Mouse (Mus musculus): ENCODE data around the gene Rassf7.
"Not testable (repeated sequence)": the region's sequence is repeated elsewhere in the genome, so short reads cannot be mapped to it uniquely, and the experiment has no call there.

The Rassf7 gene

DNA sequence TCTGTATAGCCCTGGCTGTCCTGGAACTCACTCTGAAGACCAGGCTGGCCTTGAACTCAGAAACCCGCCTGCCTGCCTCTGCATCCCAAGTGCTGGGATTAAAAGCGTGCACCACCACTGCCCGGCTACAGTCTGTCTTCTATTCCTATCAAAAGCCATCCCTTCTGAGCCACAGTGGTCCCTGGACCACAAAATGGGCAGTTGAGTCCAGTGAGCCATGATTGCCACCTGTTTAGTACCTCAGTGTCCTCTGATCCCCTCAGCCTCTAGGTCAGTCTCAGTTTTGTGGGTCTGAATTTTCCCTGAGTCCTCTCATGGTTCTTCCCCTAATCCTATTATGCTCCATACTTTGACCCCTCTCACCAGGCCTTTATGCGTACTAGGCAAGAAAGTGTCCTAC, 12.1 kb downstream of the Rassf7 start:
- no peak for DNase-seq

DNA sequence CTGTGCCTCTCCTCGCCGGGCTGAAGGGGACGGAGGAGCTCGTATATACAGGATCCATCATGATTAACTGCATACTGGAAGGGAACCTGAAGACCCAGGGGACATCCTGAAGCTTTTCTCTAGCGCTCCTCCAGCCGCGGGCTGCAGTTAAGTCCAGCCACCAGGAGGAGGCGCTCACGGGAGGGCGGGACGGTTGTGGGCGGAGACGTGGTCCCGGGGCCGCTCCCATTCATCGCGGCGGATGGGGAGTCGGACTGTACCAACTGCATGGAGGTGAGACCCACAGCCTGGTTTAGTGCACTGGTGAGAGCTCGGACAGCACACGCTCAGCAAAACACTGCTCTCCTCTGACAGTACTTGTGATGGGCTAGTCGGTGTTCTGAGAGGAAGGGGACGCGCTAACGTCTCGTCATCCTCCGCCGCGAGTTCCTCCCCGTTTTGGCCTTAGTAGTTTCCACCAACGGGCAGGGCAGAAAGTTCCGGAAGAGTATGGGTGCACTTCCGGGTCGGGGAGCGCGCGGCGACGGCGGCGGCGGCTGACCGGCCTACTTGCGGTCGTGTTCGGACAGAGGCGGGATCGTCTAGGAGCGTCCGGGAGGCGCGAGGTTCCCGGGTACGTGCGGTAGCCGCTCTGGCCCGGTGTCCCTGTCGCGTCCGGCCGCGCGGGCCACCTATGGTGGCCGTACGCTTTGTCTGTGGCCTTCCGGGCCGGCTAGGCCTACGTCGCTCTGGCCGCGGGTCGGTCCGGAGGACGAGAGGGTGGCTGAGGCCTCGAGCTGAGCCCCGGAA, 12.8 kb downstream of the Rassf7 start, which contains the start of gene Phrf1:
Gene Phrf1, plus strand, starts transcription at position 506 of the 789 bp plus-strand sequence.
- DNase-seq, result peak; percentile 92

DNA sequence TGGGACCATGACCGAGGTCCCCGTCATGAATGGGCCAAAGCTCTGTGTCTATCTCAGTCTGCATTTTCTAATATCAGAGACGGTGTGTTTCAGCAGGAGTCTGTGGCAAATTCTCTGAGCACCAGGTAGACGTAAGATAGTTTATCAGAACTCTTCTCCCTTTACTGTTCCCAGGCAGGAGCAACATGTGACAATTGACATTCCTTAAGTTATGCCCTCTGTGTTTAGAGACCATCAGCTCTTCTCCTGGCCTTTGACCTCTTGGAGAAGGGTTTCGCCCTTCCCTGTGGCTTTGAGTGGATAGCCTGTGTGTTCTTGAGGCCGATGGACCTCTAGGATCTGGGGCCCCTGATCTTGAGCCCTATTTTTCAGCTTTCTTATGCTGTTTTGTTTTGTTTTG, 14.0 kb downstream of the Rassf7 start:
- DNase-seq, result no peak

DNA sequence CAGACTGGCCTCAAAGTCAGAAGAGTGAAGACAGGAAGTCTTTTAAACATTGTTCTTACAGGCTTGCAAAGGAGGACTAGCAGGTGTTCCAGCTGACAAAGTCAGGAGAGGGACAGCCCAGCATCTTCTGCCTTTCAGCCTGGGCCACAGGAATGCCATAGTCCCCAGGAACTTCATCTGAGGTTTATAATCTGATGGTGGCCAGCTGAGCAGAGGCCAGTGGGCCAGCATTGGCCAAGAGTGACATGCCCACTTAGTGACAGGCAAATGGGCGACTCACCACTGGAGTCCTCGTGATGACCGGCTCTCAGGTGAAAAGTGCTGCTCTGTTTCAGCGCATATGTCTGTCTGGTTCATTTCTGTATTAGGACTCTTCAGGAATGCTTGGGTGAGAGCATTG, 14.9 kb downstream of the Rassf7 start:
- DNase-seq, result no peak

DNA sequence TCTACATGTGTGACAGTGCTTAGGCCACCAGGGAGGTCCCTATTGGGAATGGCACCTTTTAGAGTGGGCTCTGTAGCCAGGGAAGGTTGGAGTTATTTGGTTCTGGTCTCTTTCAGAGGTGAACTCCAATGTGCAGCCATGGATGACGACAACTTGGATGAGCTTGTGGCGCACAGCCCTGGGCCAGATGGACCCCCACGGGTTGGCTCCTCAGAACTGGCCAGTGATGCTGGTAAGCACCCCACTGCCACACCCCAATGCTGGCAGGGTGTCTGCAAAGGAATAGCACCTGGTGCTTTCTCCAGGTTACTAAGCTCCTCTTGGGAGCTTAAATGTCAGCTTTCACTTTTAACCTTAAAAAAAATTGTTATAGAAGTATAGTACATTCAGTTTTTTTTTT, 15.5 kb downstream of the Rassf7 start:
- DNase-seq, result no peak

DNA sequence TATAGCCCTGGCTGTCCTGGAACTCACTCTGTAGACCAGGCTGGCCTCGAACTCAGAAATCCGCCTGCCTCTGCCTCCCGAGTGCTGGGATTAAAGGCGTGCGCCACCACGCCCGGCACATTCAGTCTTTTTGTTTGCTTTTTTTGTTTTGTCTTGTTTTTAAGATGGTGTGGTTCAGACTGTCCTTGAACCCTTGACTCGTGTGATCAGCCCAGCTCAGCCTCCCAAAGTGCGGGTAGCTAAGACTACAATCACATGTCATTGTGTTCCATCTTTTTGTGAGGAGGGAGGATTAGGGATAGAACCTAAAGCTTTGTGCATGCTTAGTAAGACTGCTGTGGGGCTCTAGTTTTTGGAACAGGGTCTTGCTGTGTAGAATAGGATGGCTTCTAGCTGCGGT, 15.9 kb downstream of the Rassf7 start:
- no peak for DNase-seq

DNA sequence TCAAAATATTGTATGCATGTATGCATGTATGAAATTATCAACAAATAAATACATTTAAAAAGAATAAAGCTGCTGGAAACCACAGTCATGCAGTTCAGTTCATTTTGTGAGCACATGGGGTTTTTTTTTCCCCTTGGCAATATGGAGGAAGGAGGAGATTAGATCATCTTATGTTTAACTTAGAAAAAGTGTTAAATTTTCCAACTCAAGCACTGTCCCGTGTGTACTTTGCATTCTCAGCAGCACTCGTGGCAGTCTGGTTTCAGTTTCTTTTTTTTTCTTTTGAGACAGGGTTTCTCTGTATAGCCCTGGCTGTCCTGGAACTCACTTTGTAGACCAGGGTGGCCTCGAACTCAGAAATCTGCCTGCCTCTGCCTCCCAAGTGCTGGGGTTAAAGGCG, 34.8 kb downstream of the Rassf7 start:
- DNase-seq, result not testable (repeated sequence)

DNA sequence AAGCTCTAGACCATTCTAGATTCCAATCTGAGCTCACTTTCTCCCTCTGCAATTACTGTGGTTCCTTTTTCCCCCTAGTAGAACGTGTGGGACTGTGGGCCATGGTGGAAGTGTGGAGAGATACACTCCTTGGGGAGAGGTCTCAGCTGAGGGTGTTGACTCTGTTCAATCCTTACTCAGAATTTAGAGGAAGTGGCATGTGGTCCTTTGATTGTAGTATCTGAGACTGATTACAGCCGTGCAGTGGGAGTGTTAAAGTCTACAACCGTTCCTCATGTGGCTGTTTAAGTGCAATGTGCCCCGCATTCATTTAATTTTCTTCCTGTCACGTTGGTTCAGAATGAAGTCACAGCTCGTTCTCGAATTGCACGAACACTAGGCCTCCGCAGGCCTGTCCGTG, 40.5 kb downstream of the Rassf7 start:
- no peak for DNase-seq

DNA sequence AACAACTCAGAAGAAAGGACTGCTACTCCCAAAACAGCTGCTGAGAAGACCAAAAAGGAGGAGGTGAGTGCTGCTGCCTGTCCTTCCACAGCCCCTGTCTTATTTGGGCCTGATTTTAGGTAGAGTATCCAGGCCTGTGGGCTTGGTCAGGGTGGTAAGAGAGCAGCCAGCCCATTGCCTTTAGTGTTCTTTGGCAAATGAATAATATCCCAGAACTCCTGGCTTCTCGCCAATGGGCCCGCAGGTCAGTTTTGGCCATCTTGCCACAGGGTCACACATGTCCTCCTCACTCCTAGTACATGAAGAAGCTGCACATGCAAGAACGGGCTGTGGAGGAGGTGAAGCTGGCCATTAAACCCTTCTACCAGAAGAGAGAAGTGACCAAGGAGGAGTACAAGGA, 45.8 kb downstream of the Rassf7 start:
- DNase-seq, result no peak

DNA sequence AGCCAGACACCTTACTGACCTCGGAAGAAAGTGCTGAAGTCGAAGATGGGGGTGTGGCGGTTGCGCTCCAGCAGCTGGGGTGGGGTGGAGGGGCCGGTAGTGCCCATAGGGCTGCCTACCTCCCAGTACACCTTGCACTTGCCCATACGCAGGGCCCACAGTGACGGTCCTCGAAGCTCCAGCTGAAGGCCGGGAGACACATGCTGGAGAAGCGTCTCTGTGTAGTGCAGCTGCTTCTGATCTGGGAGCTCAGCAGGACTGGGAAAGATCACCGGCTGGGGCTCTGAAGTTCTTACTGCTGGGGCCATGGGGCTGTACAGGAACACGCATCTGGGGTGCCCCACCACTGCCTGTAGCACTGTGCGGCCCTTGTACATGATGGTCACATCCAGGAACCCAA, 48.0 kb downstream of the Rassf7 start:
- DNase-seq, result no peak

DNA sequence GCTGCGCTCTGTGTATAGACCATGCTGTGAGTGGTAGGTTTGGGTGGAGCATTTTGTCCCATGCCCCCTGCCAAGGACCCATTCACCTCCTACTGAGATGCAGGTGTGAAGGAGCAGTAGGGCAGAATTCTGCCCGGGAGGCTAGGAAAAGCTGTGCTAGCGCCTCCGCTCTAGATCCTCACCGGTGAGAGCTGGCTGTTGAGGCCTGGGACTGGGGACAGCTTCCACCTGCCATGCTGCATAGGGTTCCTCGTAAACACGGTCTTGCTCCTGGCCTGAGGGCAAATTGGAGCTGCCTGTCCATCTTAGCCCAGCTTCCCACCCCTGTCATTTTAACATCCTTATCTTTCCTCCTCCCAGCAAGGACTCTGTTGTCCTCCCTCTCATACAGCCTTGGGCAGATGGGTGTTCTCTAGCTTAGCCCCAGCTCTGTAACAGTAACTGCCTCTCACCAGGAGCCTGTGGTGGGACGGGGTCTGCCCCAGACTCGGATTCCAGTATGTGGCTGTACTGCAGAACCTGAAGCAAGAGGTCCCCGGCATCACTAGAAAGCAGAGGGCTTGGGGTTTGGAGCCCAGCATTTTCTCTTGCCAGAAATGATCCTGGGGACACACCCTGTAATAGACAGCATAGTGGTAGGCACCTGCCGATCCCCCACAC, 48.5 kb downstream of the Rassf7 start:
- DNase-seq, result no peak

DNA sequence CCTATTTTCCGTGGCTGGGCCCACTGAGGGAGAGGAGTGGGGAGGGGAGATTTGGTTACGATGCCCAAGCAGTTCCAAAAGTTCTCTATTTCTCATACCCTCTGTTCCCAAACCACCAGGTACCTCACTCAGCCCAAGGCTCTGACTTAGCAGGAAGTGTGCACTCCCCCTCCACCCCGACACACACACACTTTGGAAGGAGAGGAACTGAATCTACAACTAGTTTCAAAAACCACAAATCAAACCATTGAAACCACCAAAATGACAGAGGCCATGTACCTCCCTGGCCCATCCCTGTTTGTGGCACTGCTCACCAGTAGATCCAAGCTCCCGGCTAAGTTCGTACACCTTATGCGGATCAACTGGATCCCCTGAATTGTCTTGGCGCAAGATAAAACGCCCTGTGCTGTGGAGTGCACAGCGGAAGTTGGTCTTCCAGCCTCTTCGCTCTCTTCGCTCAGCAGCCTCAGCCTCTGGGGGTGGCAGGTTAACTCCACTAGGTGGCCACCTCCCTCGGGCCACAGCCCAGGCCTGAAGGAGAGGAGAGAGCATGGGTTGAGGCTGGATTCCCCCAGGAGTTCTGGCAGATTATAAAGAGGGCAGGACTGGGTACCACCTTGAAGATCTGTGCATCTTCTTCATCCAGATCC, 49.2 kb downstream of the Rassf7 start:
- DNase-seq, result no peak

DNA sequence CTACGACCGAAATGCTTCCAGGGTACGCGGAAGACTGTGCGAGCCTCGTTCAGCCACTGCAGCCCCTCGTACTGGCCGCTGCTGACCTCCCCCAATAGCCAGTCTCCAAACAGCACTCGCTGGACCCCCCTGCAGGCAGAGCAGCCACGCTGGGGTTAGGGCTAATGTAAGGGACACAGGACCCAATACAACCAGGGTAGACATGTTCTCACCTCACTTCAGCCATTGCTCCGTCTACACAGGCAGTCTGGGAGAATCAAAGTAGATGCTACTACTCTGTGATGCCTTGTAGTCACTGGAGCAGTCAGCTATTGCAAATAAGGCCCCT, 49.7 kb downstream of the Rassf7 start:
- DNase-seq, result no peak

DNA sequence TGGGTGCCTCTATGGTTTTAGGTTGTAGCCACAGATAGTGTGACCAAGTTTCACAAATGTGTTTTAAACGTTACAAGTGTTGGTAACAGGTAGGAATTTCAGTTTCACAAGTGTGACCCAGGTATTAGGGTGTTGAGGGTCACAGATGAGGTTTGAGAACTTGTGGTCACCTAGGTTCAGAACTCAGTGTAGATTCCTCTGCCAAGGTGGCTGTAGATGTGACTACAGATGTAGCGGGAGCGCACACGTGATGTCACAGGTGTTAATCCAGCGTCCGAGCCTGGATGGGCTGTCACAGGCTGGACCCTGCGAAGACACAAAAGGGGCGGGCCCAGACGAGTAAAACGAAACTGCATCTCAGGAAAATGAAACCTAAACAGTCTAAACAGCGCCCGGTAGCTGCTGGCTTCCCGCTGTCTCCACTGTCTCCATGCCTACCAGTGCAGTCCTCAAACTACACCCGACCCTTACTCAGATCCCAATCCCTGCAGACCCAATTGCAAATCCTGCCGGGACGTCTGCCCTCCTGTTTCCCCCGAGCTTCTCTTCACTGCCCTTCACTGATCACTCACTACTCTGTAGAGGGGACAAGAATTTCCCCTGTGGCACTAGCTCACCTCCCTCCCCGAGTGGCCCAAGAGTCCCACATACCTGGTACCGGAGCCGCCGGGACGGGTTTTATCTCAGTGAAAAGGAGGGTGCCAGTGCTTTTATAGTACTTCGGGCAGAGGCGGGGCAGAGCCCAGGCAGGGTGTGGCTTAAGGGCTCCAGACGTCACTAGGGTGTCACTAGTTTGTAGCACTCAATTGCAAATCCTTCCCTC, 50.3 kb downstream of the Rassf7 start, which contains the start of gene Irf7:
Gene Irf7, minus strand, starts transcription at position 743 of the 823 bp plus-strand sequence.
- no peak for DNase-seq
